Mouse (Mus musculus): ENCODE data around the gene Pigk. TPM values are rescaled to one million over a fixed set of nuclear protein-coding genes. Genes with fewer than 3 reads are reported as not detected.
A peak's percentile ranks its signal among the peaks of the same experiment; 100 is the strongest.
"Not testable (repeated sequence)": the region's sequence is repeated elsewhere in the genome, so short reads cannot be mapped to it uniquely, and the experiment has no call there.

The Pigk gene
- polyA plus RNA-seq, 1 experiment from 2014 or later: 37.1 TPM

DNA sequence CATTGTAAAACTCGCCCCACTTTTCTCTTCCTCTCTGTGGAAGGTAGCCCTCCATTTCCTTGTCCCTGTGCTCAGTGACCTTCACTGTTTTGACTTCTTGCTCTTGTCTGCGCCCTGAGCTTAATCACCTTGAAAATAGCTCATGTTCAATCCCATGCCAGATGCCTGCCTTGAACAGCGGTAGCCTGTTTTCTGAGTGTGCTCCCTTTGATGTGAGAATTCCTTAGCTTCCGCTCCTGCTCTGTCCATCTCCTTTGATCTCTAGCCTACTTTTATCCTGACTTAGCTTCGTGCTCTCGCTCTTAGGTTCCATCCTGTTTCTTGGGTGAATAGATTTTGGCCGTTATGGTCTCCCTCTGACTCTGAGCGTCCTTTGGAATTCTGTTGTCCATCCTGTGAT, 14.6 kb upstream of the Pigk start:
- Histone ChIP-seq H3K4me3 (no peak overlapping the region), H3K36me3 (no peaks in the 10 kb centered on the region), H3K4me2 (no peak overlapping the region), H3K9ac (no peak overlapping the region), H3K27me3 (replicated peaks) (no peaks in the 10 kb centered on the region), H3K4me1 (no peaks in the 10 kb centered on the region), H3K27ac (replicated peaks) (no peak overlapping the region), H3K9me3 (no peaks in the 10 kb centered on the region)
- 50% methylated on average over 8 of the region's 8 CpGs for WGBS
- ATAC-seq (ENCODE audit: extremely low read depth, insufficient number of reproducible peaks, low FRiP score, low TSS enrichment): no peak

DNA sequence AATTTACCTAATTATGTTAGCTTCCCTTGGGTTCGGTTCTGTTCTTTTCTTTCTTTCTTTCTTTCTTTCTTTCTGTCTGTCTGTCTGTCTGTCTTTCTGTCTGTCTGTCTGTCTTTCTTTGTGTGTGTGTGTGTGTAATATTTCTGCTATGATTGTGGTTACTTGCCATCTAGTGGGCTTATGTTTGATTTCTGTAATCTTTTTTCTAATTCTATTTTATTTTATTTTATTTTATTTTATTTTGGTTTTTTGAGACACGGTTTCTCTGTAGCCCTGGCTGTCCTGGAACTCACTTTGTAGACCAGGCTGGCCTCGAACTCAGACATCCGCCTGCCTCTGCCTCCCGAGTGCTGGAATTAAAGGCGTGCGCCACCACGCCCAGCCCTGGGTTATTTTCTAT, 12.4 kb upstream of the Pigk start:
- H3K9me3 ChIP-seq; H3K4me3 ChIP-seq; H3K9ac ChIP-seq; H3K27ac ChIP-seq (replicated peaks); H3K4me2 ChIP-seq; H3K4me1 ChIP-seq; H3K27me3 ChIP-seq (replicated peaks); ATAC-seq (ENCODE audit: extremely low read depth, insufficient number of reproducible peaks, low FRiP score, low TSS enrichment); H3K36me3 ChIP-seq: not testable (repeated sequence)
- WGBS: 86% methylated on average over 8 of the region's 8 CpGs

DNA sequence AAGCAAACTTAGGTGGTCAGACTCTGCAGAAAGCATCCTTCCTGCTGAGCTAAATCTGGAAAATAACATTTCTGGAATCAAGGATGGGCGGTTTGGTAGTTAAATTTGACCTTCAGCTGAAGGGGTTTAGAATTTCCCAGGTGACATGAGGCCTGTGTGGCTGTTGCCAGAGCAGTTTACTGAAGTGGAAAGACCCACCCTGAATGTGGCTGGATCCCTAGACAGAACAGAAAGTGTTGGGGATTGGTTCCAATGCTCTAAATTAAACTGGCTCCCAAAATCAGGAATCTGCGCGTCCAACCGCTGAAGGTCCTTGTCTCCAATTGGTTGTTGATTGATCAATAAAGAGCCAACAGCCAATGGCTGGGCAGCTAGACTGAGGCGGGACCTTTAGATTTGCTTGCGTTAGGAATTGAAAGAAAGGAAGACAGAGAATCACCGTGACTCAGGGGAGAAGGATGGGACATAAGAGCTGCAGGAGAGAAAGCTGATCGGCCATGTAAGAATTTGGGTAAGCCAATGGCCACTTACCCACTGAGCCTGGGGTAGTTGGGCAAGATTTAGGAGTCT, 11.5 kb upstream of the Pigk start:
- Histone ChIP-seq H3K4me3 (peak overlapping the region; percentile 12), H3K9ac (no peak overlapping the region), H3K36me3 (no peaks in the 10 kb centered on the region), H3K4me1 (no peaks in the 10 kb centered on the region), H3K4me2 (peak overlapping the region; percentile 4; the same call in 1 of the 2 replicates), H3K27ac (replicated peaks) (no peak overlapping the region), H3K27me3 (replicated peaks) (no peaks in the 10 kb centered on the region), H3K9me3 (no peaks in the 10 kb centered on the region)
- WGBS: 53% methylated on average over 8 of the region's 8 CpGs
- no peak for ATAC-seq (ENCODE audit: extremely low read depth, insufficient number of reproducible peaks, low FRiP score, low TSS enrichment)

DNA sequence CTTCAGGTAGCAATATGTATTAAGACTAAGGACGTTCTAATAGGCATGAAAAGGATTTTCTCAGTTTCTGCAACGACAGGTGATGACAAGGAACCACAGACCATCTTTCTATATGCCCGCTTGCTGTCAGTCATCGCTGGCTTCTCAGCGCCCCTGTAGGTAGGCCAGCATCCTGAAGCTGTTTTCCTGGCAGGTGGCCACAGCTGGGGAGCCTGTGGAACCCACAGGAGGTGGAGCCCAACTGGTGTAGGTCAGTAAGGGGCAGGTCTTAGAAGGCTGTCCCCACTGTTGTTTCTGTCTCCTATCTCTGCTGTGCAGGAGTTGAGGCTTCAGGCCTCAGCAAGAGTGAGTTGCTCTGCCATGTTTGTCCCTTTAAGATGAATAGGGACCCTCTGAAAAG, 8.1 kb upstream of the Pigk start:
- Histone ChIP-seq H3K27me3 (replicated peaks) (no peaks in the 10 kb centered on the region), H3K9me3 (no peaks in the 10 kb centered on the region), H3K4me2 (no peak overlapping the region), H3K36me3 (no peaks in the 10 kb centered on the region), H3K4me3 (no peak overlapping the region), H3K9ac (no peak overlapping the region), H3K4me1 (no peaks in the 10 kb centered on the region), H3K27ac (replicated peaks) (no peak overlapping the region)
- ATAC-seq (ENCODE audit: extremely low read depth, insufficient number of reproducible peaks, low FRiP score, low TSS enrichment): no peak
- WGBS: 66% methylated on average over 5 of the region's 5 CpGs

DNA sequence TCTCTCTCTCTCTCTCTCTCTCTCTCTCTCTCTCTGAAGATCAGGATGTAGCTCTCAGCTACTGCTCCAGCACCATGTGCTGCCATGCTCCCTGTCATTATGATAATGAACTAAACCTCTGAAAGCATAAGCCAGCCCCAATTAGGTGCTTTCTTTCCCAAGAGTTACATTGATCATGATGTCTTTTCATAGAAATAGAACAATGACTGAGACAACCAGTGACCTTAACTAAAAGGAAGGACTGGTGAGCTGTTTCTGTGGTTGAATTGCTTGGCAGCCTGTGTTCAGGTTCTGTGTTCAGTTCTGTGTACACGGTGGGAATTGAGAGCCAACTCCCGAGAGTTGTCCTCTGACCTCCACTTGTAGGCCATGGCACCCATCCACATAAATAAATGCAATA, 7.0 kb upstream of the Pigk start:
- H3K36me3 ChIP-seq: no peaks in the 10 kb centered on the region
- H3K9me3 ChIP-seq: no peaks in the 10 kb centered on the region
- 92% methylated on average over 2 of the region's 2 CpGs for WGBS
- no peak overlapping the region for H3K9ac ChIP-seq
- H3K4me1 ChIP-seq: no peaks in the 10 kb centered on the region
- no peaks in the 10 kb centered on the region for H3K27me3 ChIP-seq (replicated peaks)
- H3K4me2 ChIP-seq: no peak overlapping the region
- H3K4me3 ChIP-seq: no peak overlapping the region
- no peak overlapping the region for H3K27ac ChIP-seq (replicated peaks)
- no peak for ATAC-seq (ENCODE audit: extremely low read depth, insufficient number of reproducible peaks, low FRiP score, low TSS enrichment)

DNA sequence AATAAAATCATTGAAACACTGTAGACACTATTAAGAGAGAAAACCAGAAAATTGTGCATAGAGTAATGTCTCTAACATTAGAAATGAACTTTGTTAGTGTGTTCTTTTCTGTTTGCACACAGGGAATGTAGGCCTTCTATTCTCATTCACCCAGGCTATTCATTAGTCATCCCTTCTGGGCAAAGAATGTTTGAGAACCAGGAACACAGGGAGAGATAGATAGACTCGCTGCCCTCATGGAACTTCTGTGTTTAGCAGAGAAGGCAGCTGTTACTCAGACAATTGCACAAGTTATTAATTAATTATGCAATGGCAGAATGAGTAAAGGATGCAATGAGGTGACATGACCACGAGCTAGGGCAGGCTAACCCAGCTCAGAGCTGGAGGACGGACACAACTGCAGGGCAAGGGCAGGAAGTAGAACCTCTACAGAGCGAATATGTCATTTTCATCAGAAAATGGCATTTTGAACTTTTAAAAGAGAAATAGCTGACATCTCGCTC, 6.5 kb upstream of the Pigk start:
- no peak overlapping the region for H3K27ac ChIP-seq (replicated peaks)
- 64% methylated on average over 5 of the region's 5 CpGs for WGBS
- H3K4me3 ChIP-seq: no peak overlapping the region
- no peak overlapping the region for H3K4me2 ChIP-seq
- H3K27me3 ChIP-seq (replicated peaks): no peaks in the 10 kb centered on the region
- no peaks in the 10 kb centered on the region for H3K36me3 ChIP-seq
- no peak overlapping the region for H3K9ac ChIP-seq
- no peaks in the 10 kb centered on the region for H3K4me1 ChIP-seq
- ATAC-seq (ENCODE audit: extremely low read depth, insufficient number of reproducible peaks, low FRiP score, low TSS enrichment): no peak
- H3K9me3 ChIP-seq: no peaks in the 10 kb centered on the region

DNA sequence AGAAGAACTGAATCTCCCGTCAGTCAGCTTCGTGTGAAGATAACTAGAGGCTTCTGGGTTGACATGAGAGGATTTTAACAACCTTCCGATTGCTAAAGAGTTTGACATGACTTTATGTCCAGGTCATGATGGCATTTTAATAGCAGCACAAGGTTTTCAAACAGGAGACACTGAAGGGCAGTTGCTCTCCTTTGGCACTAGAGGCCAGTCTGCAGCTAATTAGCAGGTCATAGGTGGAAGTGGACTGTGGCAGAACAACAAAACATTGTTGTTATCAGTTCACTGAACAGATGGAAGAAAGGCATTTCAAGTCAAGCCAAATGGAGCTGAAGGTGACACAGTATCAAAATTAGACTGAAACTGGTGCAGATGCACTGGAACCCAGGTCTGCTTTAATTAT, 4.0 kb upstream of the Pigk start:
- H3K4me3 ChIP-seq: no peak overlapping the region
- H3K9me3 ChIP-seq: no peaks in the 10 kb centered on the region
- 70% methylated on average over 3 of the region's 3 CpGs for WGBS
- no peak overlapping the region for H3K9ac ChIP-seq
- no peaks in the 10 kb centered on the region for H3K27me3 ChIP-seq (replicated peaks)
- no peak overlapping the region for H3K27ac ChIP-seq (replicated peaks)
- no peak for ATAC-seq (ENCODE audit: extremely low read depth, insufficient number of reproducible peaks, low FRiP score, low TSS enrichment)
- no peaks in the 10 kb centered on the region for H3K36me3 ChIP-seq
- H3K4me2 ChIP-seq: no peak overlapping the region
- H3K4me1 ChIP-seq: peaks cover 6% of the 10 kb centered on the region

DNA sequence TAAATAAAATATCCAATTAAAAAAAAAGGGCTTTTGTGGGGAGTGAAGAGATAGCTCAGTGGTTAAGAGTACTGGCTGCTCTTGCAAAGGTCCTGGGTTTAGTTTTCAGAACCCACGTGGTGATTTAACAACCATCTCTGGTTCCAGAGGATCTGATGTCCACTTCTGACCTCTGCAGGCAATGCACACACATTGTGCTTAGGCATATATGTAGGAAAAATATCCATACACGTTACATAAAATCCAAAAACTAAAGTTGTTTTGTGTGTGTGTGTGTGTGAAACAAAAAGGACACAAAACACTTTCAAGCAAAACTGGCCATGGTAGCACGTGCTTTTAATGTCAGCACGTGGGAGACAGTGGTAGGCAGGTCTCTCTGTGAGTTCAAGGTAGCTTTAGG, 943 bp upstream of the Pigk start:
- Histone ChIP-seq H3K9ac (no peak overlapping the region), H3K27ac (replicated peaks) (no peak overlapping the region), H3K4me1 (peaks cover 11% of the 10 kb centered on the region), H3K4me2 (no peak overlapping the region), H3K36me3 (no peaks in the 10 kb centered on the region), H3K9me3 (no peaks in the 10 kb centered on the region), H3K27me3 (replicated peaks) (no peaks in the 10 kb centered on the region), H3K4me3 (no peak overlapping the region)
- 63% methylated on average over 4 of the region's 4 CpGs for WGBS
- no peak for ATAC-seq (ENCODE audit: extremely low read depth, insufficient number of reproducible peaks, low FRiP score, low TSS enrichment)

DNA sequence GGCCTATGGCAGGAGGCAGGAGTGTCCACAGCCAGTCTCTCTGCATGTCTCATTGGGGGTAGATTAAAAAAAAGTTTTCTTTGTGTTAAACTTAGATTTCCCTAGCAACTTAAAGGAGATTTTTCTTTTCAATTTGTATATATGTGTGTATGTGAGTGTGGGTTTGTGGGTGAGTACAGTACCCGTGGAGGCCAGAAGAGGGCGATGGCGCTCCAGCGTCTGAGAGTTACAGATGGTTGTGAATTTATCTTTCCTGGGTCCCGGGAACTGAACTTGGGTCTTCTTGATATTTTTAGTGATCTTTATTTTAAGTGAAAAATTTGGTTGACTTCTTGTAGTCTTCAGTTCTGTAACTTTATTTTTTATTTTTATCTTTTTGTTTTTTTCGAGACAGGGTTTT, 7.4 kb downstream of the Pigk start:
- peaks cover 17% of the 10 kb centered on the region for H3K36me3 ChIP-seq
- H3K4me3 ChIP-seq: no peak overlapping the region
- H3K4me2 ChIP-seq: no peak overlapping the region
- H3K9me3 ChIP-seq: no peaks in the 10 kb centered on the region
- H3K27me3 ChIP-seq (replicated peaks): no peaks in the 10 kb centered on the region
- H3K9ac ChIP-seq: no peak overlapping the region
- no peak overlapping the region for H3K27ac ChIP-seq (replicated peaks)
- 78% methylated on average over 6 of the region's 6 CpGs for WGBS
- ATAC-seq (ENCODE audit: extremely low read depth, insufficient number of reproducible peaks, low FRiP score, low TSS enrichment): no peak
- H3K4me1 ChIP-seq: 0 out of 2 replicates have a peak, but pooled peaks cover under 1% of the 10 kb centered on the region

DNA sequence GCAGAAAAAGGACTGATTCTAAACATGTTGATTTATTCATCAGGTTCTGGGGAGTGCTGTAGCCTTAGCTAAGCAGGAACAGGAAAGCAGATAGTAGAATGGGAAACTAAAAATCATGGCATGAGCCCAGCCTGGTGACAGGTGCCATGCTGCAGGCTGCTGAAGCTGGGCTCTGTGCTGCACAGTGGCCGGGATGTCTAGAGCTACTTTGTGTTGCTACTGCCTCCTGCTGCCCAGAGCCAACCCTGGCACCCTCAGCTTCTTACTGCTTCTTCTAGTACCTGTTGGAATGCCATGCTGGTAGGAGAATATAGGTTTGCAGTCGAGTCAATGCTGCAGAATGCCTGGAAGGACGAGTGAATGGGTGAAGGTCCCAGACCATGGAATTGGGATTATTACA, 8.9 kb downstream of the Pigk start:
- H3K27ac ChIP-seq (replicated peaks): no peak overlapping the region
- H3K4me1 ChIP-seq: peaks cover 9% of the 10 kb centered on the region
- H3K4me3 ChIP-seq: no peak overlapping the region
- H3K27me3 ChIP-seq (replicated peaks): no peaks in the 10 kb centered on the region
- ATAC-seq (ENCODE audit: extremely low read depth, insufficient number of reproducible peaks, low FRiP score, low TSS enrichment): no peak
- WGBS: 64% methylated on average over 3 of the region's 3 CpGs
- H3K9ac ChIP-seq: no peak overlapping the region
- peaks cover 17% of the 10 kb centered on the region for H3K36me3 ChIP-seq
- no peak overlapping the region for H3K4me2 ChIP-seq
- no peaks in the 10 kb centered on the region for H3K9me3 ChIP-seq

DNA sequence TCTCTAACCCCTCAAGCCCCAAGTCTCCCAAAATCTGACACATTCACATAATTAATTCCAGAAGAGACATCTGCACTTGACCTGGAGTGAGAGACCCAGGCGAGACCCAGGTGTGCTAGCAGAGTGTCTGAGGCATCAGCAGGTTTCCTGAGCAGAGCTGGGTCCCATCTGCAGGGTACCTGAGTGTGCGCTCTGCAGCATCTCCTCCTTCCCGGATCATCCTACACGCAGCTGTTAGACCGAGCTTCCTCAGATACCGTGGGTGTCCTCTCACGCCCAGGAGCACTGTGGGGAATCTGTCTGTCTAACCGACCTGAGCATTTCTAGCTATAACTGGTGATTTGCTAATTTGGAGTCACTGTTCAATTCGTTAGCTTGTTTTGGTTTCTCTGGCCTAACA, 10.5 kb downstream of the Pigk start:
- H3K27ac ChIP-seq (replicated peaks): no peak overlapping the region
- no peak overlapping the region for H3K4me3 ChIP-seq
- no peak overlapping the region for H3K9ac ChIP-seq
- peaks cover 17% of the 10 kb centered on the region for H3K36me3 ChIP-seq
- no peaks in the 10 kb centered on the region for H3K9me3 ChIP-seq
- peaks cover 9% of the 10 kb centered on the region for H3K4me1 ChIP-seq
- WGBS: 84% methylated on average over 9 of the region's 9 CpGs
- ATAC-seq (ENCODE audit: extremely low read depth, insufficient number of reproducible peaks, low FRiP score, low TSS enrichment): no peak
- H3K27me3 ChIP-seq (replicated peaks): no peaks in the 10 kb centered on the region
- no peak overlapping the region for H3K4me2 ChIP-seq

DNA sequence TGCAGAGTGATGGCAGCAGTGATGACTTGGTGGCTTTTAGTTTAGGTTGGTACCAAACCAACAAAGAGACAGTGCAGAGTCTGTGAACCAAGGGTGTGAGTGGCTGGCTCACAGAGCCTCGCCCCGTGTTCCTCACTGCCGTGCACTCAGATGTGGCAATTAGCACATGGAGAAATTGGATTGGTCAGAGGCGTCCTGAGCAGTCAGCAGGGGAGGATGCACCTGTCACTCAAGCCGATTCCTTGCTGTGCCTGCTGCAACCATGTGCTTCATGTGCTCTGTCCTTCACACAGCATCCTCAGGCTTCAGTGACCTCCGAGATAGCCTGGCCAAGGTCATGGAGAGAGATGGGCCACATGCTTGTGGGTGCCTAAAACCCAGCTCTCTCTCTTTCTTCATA, 14.3 kb downstream of the Pigk start:
- no peaks in the 10 kb centered on the region for H3K27me3 ChIP-seq (replicated peaks)
- H3K36me3 ChIP-seq: peaks cover 9% of the 10 kb centered on the region
- no peak overlapping the region for H3K4me3 ChIP-seq
- no peak overlapping the region for H3K27ac ChIP-seq (replicated peaks)
- H3K9me3 ChIP-seq: no peaks in the 10 kb centered on the region
- no peak overlapping the region for H3K9ac ChIP-seq
- no peak overlapping the region for H3K4me2 ChIP-seq
- 73% methylated on average over 6 of the region's 6 CpGs for WGBS
- no peak for ATAC-seq (ENCODE audit: extremely low read depth, insufficient number of reproducible peaks, low FRiP score, low TSS enrichment)
- peaks cover 9% of the 10 kb centered on the region for H3K4me1 ChIP-seq

Measured in heart, embryonic 13.5 days (tissue).